Mouse (Mus musculus) forebrain, embryonic 10.5 days (tissue): ENCODE results near the gene Aatk. TPM values are rescaled to one million over a fixed set of nuclear protein-coding genes. Genes with fewer than 3 reads are reported as not detected.

Source experiments
- DNase-seq: peaks from one replicate; pipeline ENCODE4 v3.0.0-alpha.2; 2017; ENCODE audit warnings: low spot score; ENCODE audit errors: extremely low spot score
- H3K27ac ChIP-seq: fragments of 300-500 bp; sonication (generic); 2 replicates; pipeline ENCODE4 v1.5.1; 2016; ENCODE audit warnings: mild to moderate bottlenecking
- H3K27me3 ChIP-seq: fragments of 300-500 bp; sonication (generic); 2 replicates; pipeline ENCODE4 v1.6.1; 2016; ENCODE audit warnings: mild to moderate bottlenecking; ENCODE audit not compliant: poor library complexity, severe bottlenecking
- H3K36me3 ChIP-seq: fragments of 300-500 bp; sonication (generic); replicated peaks from 2 replicates; pipeline ENCODE4 v1.6.1; 2016; ENCODE audit warnings: mild to moderate bottlenecking, moderate library complexity
- H3K4me1 ChIP-seq: fragments of 300-500 bp; sonication (generic); 2 replicates; pipeline ENCODE4 v1.6.1; 2016
- H3K4me3 ChIP-seq: fragments of 300-500 bp; sonication (generic); 2 replicates; pipeline ENCODE4 v1.5.1; 2016; ENCODE audit warnings: mild to moderate bottlenecking, moderate library complexity
- H3K9me3 ChIP-seq: fragments of 300-500 bp; sonication (generic); 2 replicates; pipeline ENCODE4 v1.6.1; 2016; ENCODE audit warnings: mild to moderate bottlenecking, moderate library complexity
- WGBS: fragments of 180-500 bp; shearing (Covaris S2); methylation state at CpG from one replicate; pipeline ENCODE4 v1.1.7; 2016; 5-methylcytosine and 5-hydroxymethylcytosine counted together
- polyA plus RNA-seq: library from polyadenylated mRNA; unstranded; fragments of >200 nt; fragmentation: Nextera tagmentation; extraction: Ambion mirVana; gene quantifications from 2 replicates; pipeline ENCODE4 v1.2.1, GENCODE M21; 2016

Aatk gene
- polyA plus RNA-seq, 1 experiment from 2014 or later = 1.8 TPM

- Histone ChIP-seq H3K4me3 (no peak overlapping the region), H3K27me3 (no peaks in the 10 kb centered on the region), H3K27ac (no peak overlapping the region), H3K36me3 (peaks cover 100% of the 10 kb centered on the region), H3K9me3 (no peaks in the 10 kb centered on the region), H3K4me1 (peaks cover 48% of the 10 kb centered on the region)
- DNase-seq = no peak
- 65% methylated on average over 11 of the region's 11 CpGs for WGBS
These were observed 22.3 kb upstream of the Aatk start for GRCm38 (mm10) chr11:120069261-120069660.

GRCm38 (mm10) chr11:120067834-120068233, 20.9 kb upstream of the Aatk start:
- peaks cover 100% of the 10 kb centered on the region for H3K36me3 ChIP-seq
- no peak for DNase-seq
- H3K4me3 ChIP-seq = no peak overlapping the region; the same call in 1 of the 2 replicates

GRCm38 (mm10) chr11:120065291-120065690, 18.3 kb upstream of the Aatk start:
- Histone ChIP-seq H3K4me3 (0 out of 2 replicates have a peak overlapping the region, but pooled peaks have one; percentile 11), H3K4me1 (peaks cover 26% of the 10 kb centered on the region; the same call in 1 of the 2 replicates), H3K36me3 (peaks cover 78% of the 10 kb centered on the region), H3K27ac (0 out of 2 replicates have a peak overlapping the region, but pooled peaks have one; percentile 27), H3K27me3 (no peaks in the 10 kb centered on the region), H3K9me3 (no peaks in the 10 kb centered on the region)
- 32% methylated on average over 10 of the region's 10 CpGs for WGBS
- DNase-seq = no peak

More at GRCm38 (mm10) chr11:120067834-120068233, 20.9 kb upstream of the Aatk start:
- Histone ChIP-seq H3K9me3 (no peaks in the 10 kb centered on the region), H3K27ac (no peak overlapping the region), H3K27me3 (no peaks in the 10 kb centered on the region), H3K4me1 (peaks cover 48% of the 10 kb centered on the region)
- 42% methylated on average over 17 of the region's 17 CpGs for WGBS

DNA sequence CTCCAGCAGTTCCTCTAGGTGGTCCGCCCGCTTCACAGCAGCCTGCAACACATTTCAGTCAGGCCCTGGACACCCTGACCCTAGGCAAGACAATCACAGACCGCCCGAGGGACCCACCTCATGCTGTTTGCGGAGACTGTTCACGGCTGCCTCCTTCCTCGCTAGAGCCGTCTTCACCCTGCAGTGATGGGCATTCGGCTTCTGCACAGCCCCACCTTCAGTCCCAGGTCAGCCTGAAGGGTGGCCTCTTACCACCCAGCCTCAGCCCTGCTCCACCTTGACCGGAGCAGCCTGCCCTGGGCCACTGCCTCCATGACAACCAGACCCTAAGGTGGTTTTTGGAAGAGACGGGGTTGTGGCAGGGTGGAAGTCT, 17.7 kb upstream of the Aatk start:
- Histone ChIP-seq H3K4me3 (no peak overlapping the region), H3K27ac (0 out of 2 replicates have a peak overlapping the region, but pooled peaks have one; percentile 27), H3K9me3 (no peaks in the 10 kb centered on the region), H3K36me3 (peaks cover 72% of the 10 kb centered on the region), H3K4me1 (peaks cover 26% of the 10 kb centered on the region; the same call in 1 of the 2 replicates), H3K27me3 (no peaks in the 10 kb centered on the region)
- 92% methylated on average over 11 of the region's 11 CpGs for WGBS
- DNase-seq = no peak

DNA sequence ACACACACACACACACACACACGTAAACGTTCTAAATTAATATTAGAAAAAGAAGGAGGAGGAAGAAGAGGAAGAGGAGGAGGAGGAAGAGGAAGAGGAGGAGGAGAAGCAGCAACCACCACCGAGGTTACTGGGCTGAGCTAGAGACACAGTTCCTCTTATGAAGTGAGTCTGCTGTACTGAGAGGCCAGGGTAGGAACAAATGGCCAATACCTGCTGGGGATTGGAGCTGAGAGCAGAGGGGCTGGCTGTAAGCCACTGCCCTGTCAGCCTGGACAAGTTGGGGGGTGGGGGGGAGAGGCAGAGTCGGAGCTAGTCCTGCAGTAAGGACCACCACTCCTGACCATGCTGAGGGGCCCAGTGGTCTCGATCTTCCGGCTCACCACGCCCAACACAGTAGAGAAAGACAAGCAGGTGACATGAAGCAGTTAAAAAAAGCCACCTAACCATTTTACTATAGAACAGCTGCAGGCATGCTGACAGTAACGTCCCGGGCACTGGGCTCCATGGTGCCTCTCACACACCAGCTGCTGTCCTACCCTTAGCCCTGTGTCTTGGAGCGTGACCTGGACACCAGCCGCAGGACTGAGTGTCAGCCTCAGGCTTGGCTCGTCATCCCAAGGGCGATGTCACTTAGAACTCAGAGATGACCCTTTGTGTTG, 17.2 kb upstream of the Aatk start:
- DNase-seq = no peak
- Histone ChIP-seq H3K4me3 (no peak overlapping the region), H3K36me3 (peaks cover 67% of the 10 kb centered on the region), H3K27ac (no peak overlapping the region), H3K4me1 (peaks cover 21% of the 10 kb centered on the region; the same call in 1 of the 2 replicates), H3K9me3 (no peaks in the 10 kb centered on the region), H3K27me3 (no peaks in the 10 kb centered on the region)
- WGBS = 93% methylated on average over 13 of the region's 13 CpGs

DNA sequence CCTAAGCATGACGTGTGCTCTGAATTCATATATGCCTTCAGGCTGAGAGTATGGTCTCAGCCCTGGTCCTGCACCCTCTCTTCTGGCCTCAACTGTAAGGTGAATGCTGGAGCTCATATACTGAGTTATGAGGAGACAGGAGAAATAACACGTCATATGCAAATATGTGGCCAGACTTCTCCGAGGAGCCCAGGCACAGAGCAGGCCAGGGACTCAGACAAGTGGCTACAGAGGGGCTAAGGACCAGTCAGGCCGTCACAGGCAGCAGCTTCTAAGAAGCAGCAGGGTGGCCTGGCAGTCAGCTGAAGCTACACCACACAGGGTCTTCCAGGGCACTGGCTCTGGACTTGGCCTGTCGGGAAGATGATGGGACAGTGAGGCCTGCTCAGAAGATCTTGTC, 16.4 kb upstream of the Aatk start:
- Histone ChIP-seq H3K4me1 (peaks cover 15% of the 10 kb centered on the region; the same call in 1 of the 2 replicates), H3K9me3 (no peaks in the 10 kb centered on the region), H3K27ac (no peak overlapping the region), H3K36me3 (peaks cover 58% of the 10 kb centered on the region), H3K4me3 (no peak overlapping the region), H3K27me3 (no peaks in the 10 kb centered on the region)
- no peak for DNase-seq
- 89% methylated on average over 5 of the region's 5 CpGs for WGBS

GRCm38 (mm10) chr11:120060634-120061033, 13.7 kb upstream of the Aatk start:
- Histone ChIP-seq H3K4me3 (no peak overlapping the region), H3K9me3 (no peaks in the 10 kb centered on the region), H3K27ac (0 out of 2 replicates have a peak overlapping the region, but pooled peaks have one; percentile 20), H3K4me1 (peaks cover 5% of the 10 kb centered on the region; the same call in 1 of the 2 replicates), H3K36me3 (peaks cover 32% of the 10 kb centered on the region), H3K27me3 (no peaks in the 10 kb centered on the region)
- no peak for DNase-seq
- 88% methylated on average over 8 of the region's 8 CpGs for WGBS

- Histone ChIP-seq H3K27me3 (peaks cover 6% of the 10 kb centered on the region), H3K27ac (no peak overlapping the region), H3K4me3 (no peak overlapping the region), H3K9me3 (no peaks in the 10 kb centered on the region), H3K36me3 (no peaks in the 10 kb centered on the region), H3K4me1 (peaks cover 5% of the 10 kb centered on the region)
- WGBS = 89% methylated on average over 12 of the region's 12 CpGs
- DNase-seq = no peak
These were observed 9.2 kb upstream of the Aatk start for GRCm38 (mm10) chr11:120055953-120056732.

DNA sequence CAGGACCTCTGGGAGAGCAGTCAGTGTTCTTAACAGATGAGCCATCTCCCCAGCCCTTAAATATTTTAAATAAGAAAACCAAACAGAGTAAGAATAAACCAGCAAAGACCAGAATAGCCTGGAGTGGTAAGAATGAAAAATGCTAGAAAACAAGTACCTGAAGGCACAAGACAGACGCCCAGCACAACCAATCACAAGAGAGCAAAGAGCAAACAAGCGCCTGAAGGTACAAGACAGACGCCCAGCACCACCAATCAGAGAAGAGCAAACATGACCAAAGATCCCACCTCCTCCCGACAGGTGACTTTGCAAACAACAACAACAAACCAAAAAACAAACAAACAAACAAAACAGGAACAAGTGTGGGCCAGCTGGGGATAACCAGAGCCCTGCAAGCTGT, 6.9 kb upstream of the Aatk start:
- Histone ChIP-seq H3K9me3 (no peaks in the 10 kb centered on the region), H3K27me3 (peaks cover 27% of the 10 kb centered on the region), H3K4me3 (no peak overlapping the region), H3K36me3 (no peaks in the 10 kb centered on the region), H3K27ac (no peak overlapping the region), H3K4me1 (peaks cover 14% of the 10 kb centered on the region)
- no peak for DNase-seq
- WGBS = 87% methylated on average over 4 of the region's 4 CpGs

DNA sequence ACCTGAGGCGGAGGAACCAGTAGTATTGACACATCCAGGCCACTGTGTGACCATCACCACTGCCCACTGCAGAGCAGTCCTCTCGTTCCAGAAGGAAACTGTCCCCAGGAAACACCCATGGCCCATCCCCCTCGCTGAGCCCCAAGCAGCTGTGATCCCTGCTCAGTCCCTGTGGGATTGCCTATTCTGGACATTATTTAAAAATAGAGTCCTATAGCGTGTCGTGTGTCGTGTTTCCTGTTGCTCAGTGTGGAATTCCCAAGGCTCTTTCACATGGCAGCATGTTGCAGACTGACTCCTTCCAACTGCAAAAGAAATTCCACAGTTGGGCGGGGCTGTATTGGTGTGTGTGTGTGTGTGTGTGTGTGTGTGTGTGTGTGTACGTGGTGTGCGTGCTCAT, 5.3 kb upstream of the Aatk start:
- H3K9me3 ChIP-seq = no peaks in the 10 kb centered on the region
- 85% methylated on average over 9 of the region's 9 CpGs for WGBS
- H3K27me3 ChIP-seq = peaks cover 43% of the 10 kb centered on the region
- no peak overlapping the region for H3K4me3 ChIP-seq
- H3K4me1 ChIP-seq = peaks cover 30% of the 10 kb centered on the region
- no peaks in the 10 kb centered on the region for H3K36me3 ChIP-seq
- H3K27ac ChIP-seq = no peak overlapping the region
- no peak for DNase-seq

GRCm38 (mm10) chr11:120051124-120051811, 4.3 kb upstream of the Aatk start:
- H3K4me3 ChIP-seq = no peak overlapping the region
- peaks cover 40% of the 10 kb centered on the region for H3K4me1 ChIP-seq
- H3K27me3 ChIP-seq = peaks cover 53% of the 10 kb centered on the region
- 57% methylated on average over 14 of the region's 14 CpGs for WGBS
- H3K27ac ChIP-seq = peak overlapping the region; percentile 33; the same call in 1 of the 2 replicates
- H3K36me3 ChIP-seq = no peaks in the 10 kb centered on the region
- no peaks in the 10 kb centered on the region for H3K9me3 ChIP-seq
- no peak for DNase-seq

- Histone ChIP-seq H3K27ac (no peak overlapping the region), H3K36me3 (no peaks in the 10 kb centered on the region), H3K4me1 (peaks cover 58% of the 10 kb centered on the region), H3K27me3 (peaks cover 71% of the 10 kb centered on the region), H3K4me3 (no peak overlapping the region), H3K9me3 (no peaks in the 10 kb centered on the region)
- DNase-seq = no peak
- WGBS = 75% methylated on average over 8 of the region's 8 CpGs
These were observed 2.1 kb upstream of the Aatk start for GRCm38 (mm10) chr11:120049067-120049466.
